Mouse (Mus musculus) central nervous system, embryonic 11.5 days (tissue): Measurements from ENCODE around the gene Syce3. TPM values are rescaled to one million over a fixed set of nuclear protein-coding genes. Genes with fewer than 3 reads are reported as not detected.

ENCODE experiments used
- polyA plus RNA-seq: library from polyadenylated mRNA; depleted of rRNA; stranded (reverse); fragments of >200 nt; gene quantifications from 2 replicates; pipeline ENCODE4 v1.2.3, GENCODE M21; 2012; rRNA removed

The Syce3 gene
- not detected in 2 replicates for polyA plus RNA-seq

GRCm38 (mm10) chr15:89410118-89410517 lies at the start of gene Syce3:
TSS of gene Syce3 (minus strand) at chr15:89410503.

GRCm38 (mm10) chr15:89453865-89454478 lies 43.7 kb upstream of the Syce3 start, which contains the start of gene Mapk8ip2:
TSS of gene Mapk8ip2 (plus strand) at chr15:89453913.

GRCm38 (mm10) chr15:89429352-89430221 lies 19.3 kb upstream of the Syce3 start, which contains the start of the genes C730034F03Rik, Gm44502 and Chkb:
TSS of gene C730034F03Rik (plus strand) at chr15:89429589.
TSS of gene Gm44502 (minus strand) at chr15:89429696.
TSS of gene Chkb (minus strand) at chr15:89429908.

GRCm38 (mm10) chr15:89425711-89426121 lies 15.4 kb upstream of the Syce3 start, which contains the start of gene Cpt1b:
TSS of gene Cpt1b (minus strand) at chr15:89425863.

GRCm38 (mm10) chr15:89384617-89385016 lies 25.7 kb downstream of the Syce3 start, which contains the start of gene Klhdc7b:
TSS of gene Klhdc7b (plus strand) at chr15:89384917.

GRCm38 (mm10) chr15:89378831-89379401 lies 31.4 kb downstream of the Syce3 start, which contains the start of gene Odf3b:
TSS of gene Odf3b (minus strand) at chr15:89379282.

GRCm38 (mm10) chr15:89376957-89377356 lies 33.3 kb downstream of the Syce3 start, which contains the start of gene Tymp:
TSS of gene Tymp (minus strand) at chr15:89377039.

GRCm38 (mm10) chr15:89373762-89374248 lies 36.5 kb downstream of the Syce3 start, which contains the start of gene Sco2:
TSS of gene Sco2 (minus strand) at chr15:89373846.

GRCm38 (mm10) chr15:89355241-89356187 lies 54.8 kb downstream of the Syce3 start, which contains the start of the genes Lmf2 and Ncaph2:
TSS of gene Lmf2 (minus strand) at chr15:89355659.
TSS of gene Ncaph2 (plus strand) at chr15:89355719.

Other genes with a start within 250 kb of the Syce3 start
- gene Plxnb2, start 229.7 kb downstream of the Syce3 start, polyA plus RNA-seq = 160 and 177 TPM in 2 replicates
- 46.6 and 50.5 TPM in 2 replicates for gene Dennd6b, start 214.0 kb downstream of the Syce3 start, polyA plus RNA-seq
- gene Ppp6r2, start 198.9 kb downstream of the Syce3 start, polyA plus RNA-seq = 74.0 and 92.8 TPM in 2 replicates
- gene Sbf1, start 95.2 kb downstream of the Syce3 start, polyA plus RNA-seq = 144 and 184 TPM in 2 replicates
- gene Adm2, start 87.8 kb downstream of the Syce3 start, polyA plus RNA-seq = 0.16 and 0.50 TPM in 2 replicates
- 0.10 and 0.11 TPM in 2 replicates for gene Miox, start 76.1 kb downstream of the Syce3 start, polyA plus RNA-seq
- 33.1 and 38.1 TPM in 2 replicates for gene Lmf2, start 54.8 kb downstream of the Syce3 start, polyA plus RNA-seq
- gene Ncaph2, start 54.8 kb downstream of the Syce3 start, polyA plus RNA-seq = 124 and 153 TPM in 2 replicates
- 13.7 and 16.9 TPM in 2 replicates for gene Sco2, start 36.7 kb downstream of the Syce3 start, polyA plus RNA-seq
- 1.4 TPM in 2 replicates for gene Tymp, start 33.5 kb downstream of the Syce3 start, polyA plus RNA-seq
- 0.43 and 0.58 TPM in 2 replicates for gene Odf3b, start 31.2 kb downstream of the Syce3 start, polyA plus RNA-seq
- not detected in 2 replicates for gene Klhdc7b, start 25.6 kb downstream of the Syce3 start, polyA plus RNA-seq
- gene Cpt1b, start 15.4 kb upstream of the Syce3 start, polyA plus RNA-seq = 8.1 and 8.8 TPM in 2 replicates
- gene C730034F03Rik, start 19.1 kb upstream of the Syce3 start, polyA plus RNA-seq = 1.9 and 2.7 TPM in 2 replicates
- 0.47 and 0.48 TPM in 2 replicates for gene Gm44502, start 19.2 kb upstream of the Syce3 start, polyA plus RNA-seq
- 66.9 and 96.2 TPM in 2 replicates for gene Chkb, start 19.4 kb upstream of the Syce3 start, polyA plus RNA-seq
- gene Mapk8ip2, start 43.4 kb upstream of the Syce3 start, polyA plus RNA-seq = 25.4 and 34.2 TPM in 2 replicates
- 11.8 and 13.7 TPM in 2 replicates for gene Arsa, start 66.9 kb upstream of the Syce3 start, polyA plus RNA-seq
- 14.4 and 14.9 TPM in 2 replicates for gene Shank3, start 89.1 kb upstream of the Syce3 start, polyA plus RNA-seq
- 1.6 and 2.4 TPM in 2 replicates for gene Acr, start 157.8 kb upstream of the Syce3 start, polyA plus RNA-seq
- gene Rabl2, start 181.4 kb upstream of the Syce3 start, polyA plus RNA-seq = 65.9 and 78.0 TPM in 2 replicates